Mouse (Mus musculus): ENCODE measurements around the gene Klhl10. TPM values are rescaled to one million over a fixed set of nuclear protein-coding genes. Genes with fewer than 3 reads are reported as not detected.

Gene Klhl10
- total RNA-seq, 2 experiments from 2014 or later: 0.22 to 0.26 TPM

GRCm38 (mm10) chr11:100504990-100505660 is 63.4 kb downstream of the Klhl10 start:
- no peak for DNase-seq
- intact Hi-C loops (cut with DNase I): no loop called here

GRCm38 (mm10) chr11:100505997-100506396 is 64.3 kb downstream of the Klhl10 start:
- intact Hi-C loops (cut with DNase I): no loop called here
- DNase-seq: no peak

Small RNA genes lying within 50 kb of the gene (microRNA-seq; reads per million reads assigned to microRNA genes)
- gene Gm27374: 0 reads per million in 2 experiments
- gene Mir7116: 0 to 0.36 reads per million in 2 experiments

Other genes with a start within 250 kb of the Klhl10 start
- not detected for gene Krt9, start 248.7 kb upstream of the Klhl10 start, total RNA-seq (2021)
- gene Krt14, start 234.4 kb upstream of the Klhl10 start, total RNA-seq (2021): not detected
- not detected for gene Krt16, start 193.0 kb upstream of the Klhl10 start, total RNA-seq (2021)
- under 1 TPM in 1 of 2 experiments, not detected in 1; 0.82 TPM for gene Krt17, start 180.9 kb upstream of the Klhl10 start, total RNA-seq (2021)
- not detected for gene Krt42, start 172.0 kb upstream of the Klhl10 start, total RNA-seq (2021)
- 1,000 to 10,000 TPM in 1 of 2 experiments, 100 to 1,000 TPM in 1; 947 to 1,138 TPM for gene Eif1, start 122.0 kb upstream of the Klhl10 start, total RNA-seq (2021)
- not detected for gene Gast, start 107.5 kb upstream of the Klhl10 start, total RNA-seq (2021)
- under 1 TPM in 1 of 2 experiments, not detected in 1; 0.23 TPM for gene Hap1, start 85.8 kb upstream of the Klhl10 start, total RNA-seq (2021)
- gene Jup, start 44.2 kb upstream of the Klhl10 start, total RNA-seq (2021): 10 to 100 TPM; 73.8 to 80.2 TPM
- gene P3h4, start 27.1 kb upstream of the Klhl10 start, total RNA-seq (2021): 1 to 10 TPM; 3.6 to 4.1 TPM
- gene Fkbp10, start 26.2 kb upstream of the Klhl10 start, total RNA-seq (2021): 1 to 10 TPM; 5.1 to 6.5 TPM
- gene Nt5c3b, start 109 bp upstream of the Klhl10 start, total RNA-seq (2021): 1 to 10 TPM; 7.5 to 8.1 TPM
- 1 to 10 TPM; 3.3 to 3.7 TPM for gene Klhl11, start 30.8 kb downstream of the Klhl10 start, total RNA-seq (2021)
- gene Acly, start 86.1 kb downstream of the Klhl10 start, total RNA-seq (2021): 10 to 100 TPM; 10.4 to 13.6 TPM
- under 1 TPM; 0.10 to 0.54 TPM for gene Ttc25, start 103.7 kb downstream of the Klhl10 start, total RNA-seq (2021)
- 1 to 10 TPM; 4.3 to 7.3 TPM for gene Cnp, start 133.0 kb downstream of the Klhl10 start, total RNA-seq (2021)
- 10 to 100 TPM; 18.6 to 19.1 TPM for gene Nkiras2, start 177.3 kb downstream of the Klhl10 start, total RNA-seq (2021)
- gene Dnajc7, start 178.3 kb downstream of the Klhl10 start, total RNA-seq (2021): 100 to 1,000 TPM; 105 to 110 TPM